Mouse (Mus musculus) kidney, adult 18-20 months (tissue): ENCODE results near the gene Il22.
"Not testable (repeated sequence)": the region's sequence is repeated elsewhere in the genome, so short reads cannot be mapped to it uniquely, and the experiment has no call there.

ENCODE experiments used
- DNase-seq: peaks from one replicate; pipeline ENCODE4 v3.0.0; 2021

The Il22 gene

DNA sequence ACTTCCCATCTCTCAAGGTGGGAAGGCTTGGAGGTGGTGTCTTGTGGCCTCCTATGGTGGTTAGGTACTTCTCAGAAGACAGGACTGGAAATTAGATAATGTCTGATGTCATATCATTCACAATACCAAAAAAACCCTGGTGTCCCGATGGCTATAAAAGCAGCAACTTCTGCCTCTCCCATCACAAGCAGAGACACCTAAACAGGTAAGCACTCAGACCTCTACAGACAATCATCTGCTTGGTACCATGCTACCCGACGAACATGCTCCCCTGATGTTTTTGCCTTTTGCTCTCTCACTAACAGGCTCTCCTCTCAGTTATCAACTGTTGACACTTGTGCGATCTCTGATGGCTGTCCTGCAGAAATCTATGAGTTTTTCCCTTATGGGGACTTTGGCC lies at the start of gene Il22:
TSS of gene Il22 (plus strand) at position 301 of the 400 bp plus-strand sequence.
- DNase-seq = no peak

DNA sequence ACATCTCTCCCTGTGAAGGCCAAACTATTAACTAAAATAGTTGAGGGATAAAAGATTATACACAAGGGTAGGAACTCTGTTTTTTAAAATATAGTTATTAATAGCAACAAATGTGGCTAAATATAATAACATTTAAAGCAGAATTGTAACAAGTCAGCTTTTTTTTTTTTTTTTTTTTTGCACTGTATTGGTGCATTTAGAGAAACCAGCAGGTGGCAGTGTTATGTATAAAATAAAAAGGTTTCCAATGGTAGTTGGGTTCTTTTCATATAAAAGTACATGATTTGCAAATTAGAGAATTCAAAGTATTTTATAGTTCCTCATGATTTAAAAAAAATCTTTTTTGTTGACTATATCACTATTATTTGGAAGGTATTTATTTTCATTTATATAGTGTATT lies 48.8 kb upstream of the Il22 start:
- DNase-seq = no peak

DNA sequence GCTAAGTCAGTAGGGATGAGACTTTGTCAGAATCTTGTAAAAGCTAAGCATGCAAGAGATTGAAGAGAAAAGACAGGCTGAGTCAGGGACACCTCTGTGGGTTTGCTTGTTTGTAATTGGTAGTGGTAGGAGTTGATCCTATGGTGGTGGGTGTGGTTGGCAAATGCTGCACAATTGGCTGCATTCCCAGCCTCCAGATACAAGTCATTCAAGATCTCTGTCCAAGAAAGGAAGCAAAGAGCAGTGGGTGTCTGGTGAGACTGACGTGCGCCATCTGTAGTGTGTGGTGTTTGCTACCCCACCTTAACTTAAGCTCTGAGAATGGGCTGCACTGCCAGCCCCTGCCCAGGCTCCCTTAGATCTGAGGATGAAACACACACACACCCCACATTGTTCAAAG lies 43.6 kb upstream of the Il22 start:
- DNase-seq = no peak

DNA sequence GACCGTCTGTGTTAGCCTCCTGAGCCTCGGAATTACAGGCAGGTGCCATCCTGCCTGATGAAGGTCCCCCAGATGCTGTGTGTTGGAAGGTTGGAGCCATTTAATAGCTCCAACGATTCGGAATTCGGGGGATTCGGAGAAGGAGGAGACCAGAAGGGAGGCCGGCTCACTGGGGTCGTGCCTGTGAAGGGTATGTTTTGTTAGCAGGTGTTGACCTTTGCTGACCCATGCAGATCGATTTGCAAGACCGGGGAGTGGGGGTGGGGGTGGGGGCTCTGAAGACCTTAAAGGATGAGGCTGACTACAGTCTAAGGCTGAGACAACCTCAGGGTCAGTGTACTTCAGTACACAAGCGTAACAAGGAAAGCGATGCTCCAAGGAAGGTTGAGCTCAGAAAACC lies 35.5 kb upstream of the Il22 start:
- no peak for DNase-seq

DNA sequence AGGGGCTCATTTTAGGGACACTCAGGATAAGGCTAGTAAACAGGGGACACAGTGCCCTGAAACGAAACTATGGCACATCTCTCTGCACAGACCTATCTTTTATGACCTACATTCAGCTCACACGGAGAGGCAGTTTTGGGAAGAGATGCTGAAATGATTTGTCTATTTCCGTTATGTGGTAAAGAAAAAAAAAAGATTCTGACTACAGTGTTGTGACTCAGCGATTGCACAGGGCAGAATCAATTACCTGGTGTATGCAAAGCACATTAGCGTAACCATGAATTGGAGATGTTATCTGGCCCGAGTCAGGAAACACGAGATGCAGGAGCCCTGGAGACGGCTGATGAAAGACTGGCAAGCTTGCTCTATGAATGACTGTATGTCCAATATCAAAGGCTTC lies 32.3 kb upstream of the Il22 start:
- no peak for DNase-seq

DNA sequence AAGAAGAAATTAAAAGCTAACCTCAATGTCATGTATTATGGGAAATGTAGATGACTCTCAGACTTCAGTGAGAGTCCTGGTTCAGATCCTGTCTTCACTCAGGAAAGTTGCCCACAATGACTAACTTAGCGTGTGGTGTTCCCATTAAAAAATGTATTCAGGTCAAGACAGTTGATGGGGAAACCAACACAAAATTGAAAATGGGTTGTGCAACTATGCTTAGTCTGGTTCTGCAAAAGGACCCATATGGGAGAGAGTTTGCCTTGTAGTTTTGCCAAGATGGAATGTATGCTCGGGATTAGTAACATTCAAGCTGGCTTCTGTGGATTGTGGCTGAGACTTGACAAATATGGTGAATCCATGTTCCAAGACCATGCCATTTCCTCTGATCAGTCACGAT lies 31.9 kb upstream of the Il22 start:
- DNase-seq = no peak

DNA sequence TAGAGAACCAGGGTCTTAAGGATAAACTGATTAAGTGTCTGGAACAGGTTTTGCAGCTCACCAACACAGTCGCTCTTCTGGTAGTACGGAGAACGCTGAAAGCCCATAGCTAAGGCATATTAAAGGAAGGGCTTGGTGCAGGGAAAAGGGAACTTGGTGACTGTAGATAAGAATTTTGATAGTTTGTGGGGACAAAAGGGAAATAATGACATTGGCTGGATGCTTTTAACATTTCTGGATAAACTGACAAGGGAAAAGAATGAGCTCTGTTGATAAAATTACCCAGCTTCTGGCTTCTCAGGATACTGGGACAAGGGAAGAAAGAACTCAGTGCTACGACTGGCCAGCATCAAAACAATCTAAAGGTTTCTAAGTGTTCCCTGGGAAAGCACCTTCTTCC lies 29.2 kb upstream of the Il22 start:
- DNase-seq = not testable (repeated sequence)

DNA sequence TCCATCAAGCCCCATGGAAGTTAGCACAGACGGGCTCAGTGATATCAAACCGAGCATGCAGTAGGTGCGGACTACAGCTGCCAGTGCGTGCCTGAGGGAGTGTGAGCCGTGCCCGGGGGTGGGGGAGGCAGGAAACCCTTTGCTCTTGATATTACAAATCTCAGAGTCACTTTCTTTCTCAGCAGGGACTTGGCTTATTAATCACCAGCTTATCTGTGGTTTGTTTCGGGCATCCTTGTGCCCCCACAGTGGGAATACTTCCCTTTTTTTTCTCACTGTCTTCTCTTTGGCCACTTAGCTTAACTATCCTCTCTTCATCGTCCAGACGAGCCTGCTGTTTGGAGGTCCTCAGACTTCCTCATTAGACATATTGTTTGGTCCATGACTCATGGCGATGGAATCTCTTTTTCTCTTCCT lies 26.0 kb upstream of the Il22 start:
- DNase-seq = no peak

DNA sequence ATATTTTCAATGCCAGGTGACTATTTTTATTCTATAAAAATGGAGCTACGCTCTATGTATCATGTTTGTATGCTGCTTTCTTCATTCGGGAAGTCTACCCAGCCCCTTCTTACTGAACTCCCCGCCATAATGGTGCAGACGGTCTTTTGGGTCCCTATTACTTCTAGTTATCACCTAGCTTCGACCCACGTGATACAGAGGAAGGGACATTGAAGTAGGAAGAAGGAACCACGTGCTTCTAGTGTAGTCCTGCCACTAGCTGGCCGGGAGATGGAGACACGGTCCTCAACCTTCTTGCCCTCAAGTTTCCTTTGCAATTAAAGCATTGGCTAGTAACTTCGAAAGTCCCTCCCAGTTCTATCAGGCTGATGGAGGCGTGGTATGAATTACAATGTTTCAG lies 25.5 kb upstream of the Il22 start:
- no peak for DNase-seq

DNA sequence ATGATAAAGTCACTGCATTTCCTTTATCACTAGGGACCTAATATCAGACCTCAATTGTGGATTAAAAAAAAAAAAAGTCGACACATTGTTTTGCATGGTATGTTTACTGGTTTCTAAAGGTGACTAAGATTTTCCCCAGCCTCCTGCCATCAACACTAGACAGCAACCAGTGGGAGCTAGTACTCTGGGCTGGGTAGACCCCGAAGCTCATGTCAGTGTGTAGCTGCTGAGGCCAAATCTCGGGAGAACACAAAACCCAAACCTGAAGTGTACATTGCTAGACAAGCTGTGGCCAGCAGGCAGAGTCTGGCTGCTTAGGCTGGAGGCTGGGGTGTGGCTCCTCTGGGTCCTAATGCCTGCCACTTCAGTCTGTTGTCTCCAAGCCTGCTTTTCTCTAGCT lies 9.6 kb upstream of the Il22 start:
- not testable (repeated sequence) for DNase-seq

DNA sequence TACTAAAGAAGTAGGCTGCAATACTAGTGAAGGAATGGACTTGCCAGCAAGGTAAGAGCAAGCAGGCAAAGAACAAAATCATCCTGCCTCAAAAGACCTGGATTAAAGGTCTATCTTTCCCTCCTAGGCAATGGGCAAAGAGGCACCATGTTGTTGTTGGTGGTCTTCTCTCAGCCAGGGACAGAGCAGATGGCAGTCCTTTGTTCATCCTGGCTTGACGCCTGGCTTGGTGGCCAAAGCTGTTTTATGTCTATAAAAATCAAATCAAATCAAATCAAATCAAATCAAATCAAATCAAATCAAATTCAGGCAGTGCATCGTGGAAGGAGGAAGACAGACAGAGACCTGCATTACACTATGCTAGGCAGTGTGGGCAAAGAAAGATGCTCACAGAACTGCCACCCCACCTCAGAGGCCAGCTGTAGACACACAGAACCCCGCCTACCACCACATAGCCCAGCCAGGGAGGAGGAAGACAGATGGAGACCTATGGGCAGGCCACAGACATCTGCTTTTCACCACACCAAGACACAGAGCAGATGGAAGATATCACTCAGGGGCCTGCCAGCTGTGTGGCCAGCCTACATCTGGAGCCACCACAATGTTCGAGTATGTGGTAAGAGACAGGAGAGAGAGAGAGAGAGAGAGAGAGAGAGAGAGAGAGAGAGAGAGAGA lies 11.1 kb downstream of the Il22 start:
- not testable (repeated sequence) for DNase-seq

DNA sequence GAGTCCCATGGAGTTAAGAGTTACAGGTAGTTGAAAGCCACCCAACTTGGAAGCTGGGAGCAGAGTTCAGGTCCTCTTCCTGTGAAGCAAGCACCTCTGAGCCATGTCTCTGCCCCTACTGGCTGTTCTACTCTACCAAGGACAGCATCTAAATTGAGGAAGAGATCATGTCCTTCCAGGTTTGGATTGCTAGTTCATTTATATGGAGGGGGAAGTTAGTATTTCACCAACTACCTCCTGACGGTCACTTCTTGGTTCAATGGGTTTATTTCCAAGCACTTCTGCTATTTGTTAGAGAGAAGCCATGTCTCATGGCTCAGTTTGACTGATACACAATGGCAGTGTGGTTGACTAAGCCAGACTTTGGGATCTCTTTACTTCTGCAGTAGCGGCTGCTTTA lies 22.9 kb downstream of the Il22 start:
- not testable (repeated sequence) for DNase-seq

DNA sequence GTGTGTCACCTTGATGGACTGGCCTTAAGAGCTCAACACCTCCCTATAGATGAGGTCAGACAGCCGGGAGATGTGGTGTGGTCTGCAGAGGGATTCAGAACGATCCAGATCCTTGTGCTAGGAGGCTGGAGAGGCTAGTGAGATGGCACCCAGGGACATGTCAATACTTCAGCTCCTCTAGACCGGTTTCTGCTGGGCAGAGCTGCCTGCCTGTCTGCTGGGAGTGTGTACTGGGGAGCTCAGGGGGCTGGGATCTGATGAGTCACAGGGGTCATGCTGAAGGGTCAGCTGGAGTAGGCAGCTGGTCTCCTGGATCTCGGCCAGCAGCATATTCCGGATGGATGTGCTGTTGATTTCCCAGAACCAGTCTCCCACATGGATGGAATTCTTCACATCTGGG lies 27.9 kb downstream of the Il22 start:
- not testable (repeated sequence) for DNase-seq

DNA sequence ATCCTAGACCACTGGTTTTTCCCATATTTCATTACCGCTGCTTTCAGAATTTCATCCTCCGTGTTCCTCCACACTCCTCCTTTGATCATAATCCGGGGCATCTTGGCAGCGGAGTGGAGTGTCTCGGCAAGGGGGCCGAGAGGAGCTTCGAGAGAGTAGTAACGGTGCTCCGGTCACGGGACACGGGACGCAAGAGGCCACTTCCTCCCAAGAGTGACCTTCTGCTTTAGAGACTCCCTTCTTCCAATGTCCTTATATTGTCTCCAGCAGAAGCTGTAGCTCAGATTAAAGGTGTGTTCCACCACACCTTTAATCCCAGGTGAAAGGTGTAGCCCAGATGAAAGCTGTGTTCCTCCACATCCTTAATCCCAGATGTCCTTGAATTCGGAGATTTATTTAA lies 35.9 kb downstream of the Il22 start, which contains the start of gene Gm32717:
TSS of gene Gm32717 (minus strand) at position 101 of the 400 bp plus-strand sequence.
- DNase-seq = not testable (repeated sequence)

DNA sequence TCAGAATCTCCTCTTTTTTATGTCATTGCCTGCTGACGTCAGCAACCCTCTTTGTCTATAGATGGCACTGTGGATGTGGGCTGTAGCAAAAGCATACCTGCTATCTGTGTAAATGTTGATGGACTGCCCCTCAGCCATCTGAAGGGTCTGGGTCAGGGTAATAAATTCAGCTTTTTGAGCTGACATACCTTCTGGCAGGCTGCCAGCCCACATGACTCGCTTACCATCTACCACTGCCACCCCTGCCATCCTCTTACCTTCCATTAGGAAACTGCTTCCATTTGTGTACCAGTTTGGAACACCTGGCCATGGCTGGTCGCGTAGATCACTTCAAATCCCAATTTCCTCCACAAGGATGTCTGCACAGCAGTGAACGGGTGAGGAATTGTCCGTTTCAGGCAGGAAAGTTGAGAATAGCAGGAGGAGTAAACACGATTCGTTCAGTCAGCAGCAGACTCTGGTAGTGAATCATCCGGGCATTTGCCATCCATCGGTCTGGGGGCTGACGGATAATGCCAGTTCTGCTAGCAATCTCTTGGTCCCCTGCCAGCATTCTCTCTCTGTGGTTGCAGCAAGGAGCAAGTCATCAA lies 44.4 kb downstream of the Il22 start:
- not testable (repeated sequence) for DNase-seq

DNA sequence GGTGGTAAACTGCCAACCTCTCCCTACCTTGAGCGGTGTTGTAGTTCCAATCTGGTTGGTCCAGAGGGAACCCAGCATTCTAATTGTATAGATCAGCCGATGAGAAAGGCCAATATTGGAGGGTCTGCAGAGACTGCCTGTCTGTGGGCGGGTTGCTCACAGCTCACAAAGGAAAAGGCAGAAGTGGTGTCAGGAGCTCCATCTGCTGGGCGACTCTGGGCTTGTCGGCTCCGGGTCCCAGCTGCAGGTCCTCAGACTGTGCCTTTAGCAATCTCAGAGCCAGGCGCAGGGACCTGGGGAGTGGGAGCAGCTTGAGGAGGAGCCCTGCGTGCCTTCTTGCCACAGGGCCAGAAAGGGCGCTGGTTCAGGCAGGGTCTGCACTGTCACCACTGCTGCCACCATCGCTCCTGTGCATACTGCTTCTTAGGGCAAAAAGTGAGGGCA lies 46.1 kb downstream of the Il22 start:
- no peak for DNase-seq

DNA sequence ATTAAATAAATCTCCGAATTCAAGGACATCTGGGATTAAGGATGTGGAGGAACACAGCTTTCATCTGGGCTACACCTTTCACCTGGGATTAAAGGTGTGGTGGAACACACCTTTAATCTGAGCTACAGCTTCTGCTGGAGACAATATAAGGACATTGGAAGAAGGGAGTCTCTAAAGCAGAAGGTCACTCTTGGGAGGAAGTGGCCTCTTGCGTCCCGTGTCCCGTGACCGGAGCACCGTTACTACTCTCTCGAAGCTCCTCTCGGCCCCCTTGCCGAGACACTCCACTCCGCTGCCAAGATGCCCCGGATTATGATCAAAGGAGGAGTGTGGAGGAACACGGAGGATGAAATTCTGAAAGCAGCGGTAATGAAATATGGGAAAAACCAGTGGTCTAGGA lies 53.6 kb downstream of the Il22 start, which contains the start of gene Gm32802:
TSS of gene Gm32802 (plus strand) at position 301 of the 400 bp plus-strand sequence.
- DNase-seq = not testable (repeated sequence)
